Mouse (Mus musculus) WW6 (cell line): ENCODE measurements around the gene Gtf2i.

ENCODE experiments used
- DNase-seq: peaks from one replicate; pipeline ENCODE4 v3.0.0-alpha.2; 2013; ENCODE audit warnings: low read depth, low spot score

Gene Gtf2i

DNA sequence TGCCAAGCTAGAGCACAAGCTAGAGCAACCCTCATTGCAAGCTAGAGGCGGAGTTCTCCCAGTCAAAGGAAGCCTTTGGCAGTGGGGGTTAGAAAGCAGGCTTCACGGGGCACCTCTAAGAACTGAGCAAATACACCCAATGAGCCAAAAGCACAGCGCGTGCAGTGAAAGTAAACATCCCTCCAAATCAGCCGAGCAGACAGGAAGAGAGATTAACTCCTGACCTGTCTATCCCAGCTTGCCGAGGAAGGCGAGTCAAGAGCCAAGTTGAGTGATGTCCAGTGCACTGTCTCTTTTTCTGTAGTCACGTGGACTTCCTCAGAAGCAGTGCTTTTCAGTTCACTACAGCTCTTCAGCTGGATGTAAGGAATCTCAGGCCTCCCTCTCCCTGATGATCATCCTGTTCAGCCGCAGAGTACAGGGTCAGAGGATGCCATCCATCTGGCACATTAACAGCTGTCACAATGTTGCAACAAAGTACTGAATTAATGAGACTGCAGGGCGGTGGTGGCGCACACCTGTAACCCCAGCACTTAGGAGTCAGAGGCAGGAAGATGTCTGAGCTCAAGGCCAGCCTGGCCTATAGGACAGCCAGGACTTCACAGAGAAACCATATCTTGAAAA, 104.5 kb downstream of the Gtf2i start:
- no peak for DNase-seq

DNA sequence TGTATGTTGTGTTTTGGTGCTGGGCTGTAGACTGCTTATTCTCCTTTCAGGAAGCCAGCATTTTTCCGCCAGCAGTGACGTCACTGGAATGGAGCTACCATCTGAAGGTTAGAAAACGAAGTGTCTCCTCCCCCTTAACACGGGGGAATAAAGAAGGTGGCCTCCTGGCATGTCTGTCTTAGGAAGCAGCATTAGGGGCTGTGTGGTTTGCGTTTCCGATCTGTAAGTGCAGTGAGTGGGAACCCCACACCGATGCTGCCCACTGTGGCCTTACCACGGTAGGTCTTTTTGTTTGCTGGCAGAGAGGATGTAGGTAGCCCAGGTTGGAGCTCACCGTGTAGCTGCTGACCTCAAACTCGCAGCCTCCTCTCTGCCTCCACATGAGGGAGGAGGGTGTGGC, 107.8 kb downstream of the Gtf2i start:
- DNase-seq = no peak

DNA sequence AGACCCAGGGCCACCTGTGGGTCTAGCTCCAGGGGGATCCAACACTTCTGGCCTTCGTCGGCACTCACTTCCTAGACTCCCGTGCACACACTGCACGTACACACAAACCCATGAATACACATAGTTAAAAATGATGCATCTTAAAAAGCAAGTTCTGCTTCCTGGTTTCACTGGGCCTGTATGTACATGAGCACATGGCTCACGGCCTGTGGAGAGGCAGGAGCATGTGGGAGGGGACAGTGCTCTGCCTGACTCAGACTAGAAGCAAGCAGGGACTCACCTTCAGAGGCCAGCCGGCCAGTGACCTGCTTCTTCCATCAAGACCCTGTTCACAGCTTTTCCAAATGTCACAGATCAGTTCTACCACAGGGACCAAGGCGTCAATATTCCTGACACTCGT, 120.9 kb downstream of the Gtf2i start:
- DNase-seq = no peak

DNA sequence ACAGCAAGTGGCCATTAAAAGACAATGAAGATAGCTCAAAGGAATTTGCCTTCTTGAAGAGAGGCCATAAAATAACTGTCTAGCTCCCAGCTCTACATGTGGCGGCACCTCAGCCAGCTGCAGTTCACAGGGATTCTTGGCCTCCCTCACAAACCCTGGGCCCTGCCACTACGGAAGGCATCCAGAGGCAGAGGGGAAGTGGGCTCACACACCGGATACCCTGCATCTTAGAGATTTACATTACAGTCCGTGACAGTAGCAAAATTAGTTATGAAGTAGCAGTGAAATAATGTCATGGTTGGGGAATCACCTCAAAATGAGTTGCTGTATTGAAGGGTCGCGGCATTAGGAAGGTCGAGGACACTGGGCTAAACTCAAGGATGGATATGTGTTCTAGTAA, 126.0 kb downstream of the Gtf2i start:
- no peak for DNase-seq
